Mouse (Mus musculus) midbrain, embryonic 14.5 days (tissue): Measurements from ENCODE around the gene Nceh1. TPM values are rescaled to one million over a fixed set of nuclear protein-coding genes. Genes with fewer than 3 reads are reported as not detected.

ENCODE experiments used
- ATAC-seq: fragments of 200-750 bp; cut with Nextera tagmentation; 2 replicates; pipeline ENCODE4 v1.8.0; 2017; ENCODE audit warnings: moderate number of reproducible peaks, moderate library complexity; ENCODE audit not compliant: low FRiP score, low TSS enrichment
- DNase-seq: peaks from one replicate; pipeline ENCODE4 v3.0.0-alpha.2; 2015
- H3K27ac ChIP-seq: fragments of 300-500 bp; sonication (generic); replicated peaks from 2 replicates; pipeline ENCODE4 v1.5.1; 2014; ENCODE audit warnings: mild to moderate bottlenecking, low read depth, low read length, moderate library complexity
- H3K27me3 ChIP-seq: fragments of 300-500 bp; sonication (generic); 2 replicates; pipeline ENCODE4 v1.6.1; 2014; ENCODE audit warnings: low read length, control low read depth, mixed read lengths; ENCODE audit not compliant: control insufficient read depth, insufficient read depth
- H3K36me3 ChIP-seq: fragments of 300-500 bp; sonication (generic); 2 replicates; pipeline ENCODE4 v1.6.1; 2014; ENCODE audit warnings: low read length, control low read depth; ENCODE audit not compliant: control insufficient read depth, insufficient read depth
- H3K4me1 ChIP-seq: fragments of 300-500 bp; sonication (generic); 2 replicates; pipeline ENCODE4 v1.6.1; 2014; ENCODE audit warnings: mild to moderate bottlenecking, antibody characterized with exemption, low read length, control low read depth; ENCODE audit not compliant: control insufficient read depth, insufficient read depth
- H3K4me2 ChIP-seq: fragments of 300-500 bp; sonication (generic); 2 replicates; pipeline ENCODE4 v1.6.1; 2014; ENCODE audit warnings: mild to moderate bottlenecking, low read length, moderate library complexity
- H3K4me3 ChIP-seq: fragments of 300-500 bp; sonication (generic); replicated peaks from 2 replicates; pipeline ENCODE4 v1.5.1; 2014; ENCODE audit warnings: low read depth, low read length
- H3K9ac ChIP-seq: fragments of 300-500 bp; sonication (generic); replicated peaks from 2 replicates; pipeline ENCODE4 v1.6.1; 2014; ENCODE audit warnings: mild to moderate bottlenecking, low read length, moderate library complexity
- H3K9me3 ChIP-seq: fragments of 300-500 bp; sonication (generic); 2 replicates; pipeline ENCODE4 v1.6.1; 2016; ENCODE audit warnings: low read length, control low read depth, mixed read lengths; ENCODE audit not compliant: control insufficient read depth
- whole genome bisulfite sequencing: fragments of 180-500 bp; shearing (Covaris S2); extraction: QIAGEN DNeasy Blood & Tissue Kit; methylation state at CpG from one replicate; pipeline ENCODE4 v1.1.7; 2014; 5-methylcytosine and 5-hydroxymethylcytosine counted together
- polyA plus RNA-seq: library from polyadenylated mRNA; unstranded; fragments of >200 nt; fragmentation: Nextera tagmentation; extraction: Ambion mirVana; gene quantifications from 2 replicates; pipeline ENCODE4 v1.2.1, GENCODE M21; 2014

The Nceh1 gene
- polyA plus RNA-seq, 1 experiment from 2014 or later: 8.9 TPM

GRCm38 (mm10) chr3:27196529-27196928 is 13.8 kb downstream of the Nceh1 start:
- Histone ChIP-seq H3K9me3 (no peaks in the 10 kb centered on the region), H3K4me1 (no peaks in the 10 kb centered on the region), H3K4me3 (no peak overlapping the region), H3K36me3 (no peaks in the 10 kb centered on the region), H3K9ac (no peak overlapping the region), H3K27ac (no peak overlapping the region), H3K27me3 (no peaks in the 10 kb centered on the region), H3K4me2 (no peak overlapping the region)
- ATAC-seq: no peak
- no peak for DNase-seq
- 91% methylated on average over 1 of the region's 1 CpGs for WGBS

GRCm38 (mm10) chr3:27197816-27198215 is 15.1 kb downstream of the Nceh1 start:
- no peak for DNase-seq
- no peaks in the 10 kb centered on the region for H3K9me3 ChIP-seq
- H3K4me3 ChIP-seq: no peak overlapping the region
- no peaks in the 10 kb centered on the region for H3K36me3 ChIP-seq
- no peak overlapping the region for H3K9ac ChIP-seq
- no peaks in the 10 kb centered on the region for H3K4me1 ChIP-seq
- ATAC-seq: no peak
- WGBS: 82% methylated on average over 5 of the region's 5 CpGs
- H3K4me2 ChIP-seq: no peak overlapping the region
- no peaks in the 10 kb centered on the region for H3K27me3 ChIP-seq
- H3K27ac ChIP-seq: no peak overlapping the region

- DNase-seq: no peak
- Histone ChIP-seq H3K4me2 (no peak overlapping the region), H3K27ac (no peak overlapping the region), H3K4me3 (no peak overlapping the region), H3K9ac (no peak overlapping the region), H3K27me3 (no peaks in the 10 kb centered on the region), H3K4me1 (no peaks in the 10 kb centered on the region), H3K9me3 (no peaks in the 10 kb centered on the region), H3K36me3 (no peaks in the 10 kb centered on the region)
- ATAC-seq: no peak
- 92% methylated on average over 7 of the region's 7 CpGs for WGBS
Measured at GRCm38 (mm10) chr3:27199120-27199519, 16.4 kb downstream of the Nceh1 start.

GRCm38 (mm10) chr3:27201728-27202411 is 19.1 kb downstream of the Nceh1 start:
- Histone ChIP-seq H3K9ac (no peak overlapping the region), H3K4me2 (no peak overlapping the region), H3K27ac (no peak overlapping the region), H3K27me3 (no peaks in the 10 kb centered on the region), H3K36me3 (no peaks in the 10 kb centered on the region), H3K4me1 (no peaks in the 10 kb centered on the region), H3K4me3 (no peak overlapping the region), H3K9me3 (no peaks in the 10 kb centered on the region)
- ATAC-seq (no peak), DNase-seq (no peak)
- WGBS: 91% methylated on average over 5 of the region's 5 CpGs

- 41% methylated on average over 5 of the region's 5 CpGs for WGBS
- no peak overlapping the region for H3K27ac ChIP-seq
- H3K4me1 ChIP-seq: no peaks in the 10 kb centered on the region
- no peaks in the 10 kb centered on the region for H3K36me3 ChIP-seq
- H3K4me2 ChIP-seq: no peak overlapping the region
- no peak overlapping the region for H3K9ac ChIP-seq
- no peak for ATAC-seq
- DNase-seq: no peak
- H3K27me3 ChIP-seq: no peaks in the 10 kb centered on the region
- no peaks in the 10 kb centered on the region for H3K9me3 ChIP-seq
- no peak overlapping the region for H3K4me3 ChIP-seq
Measured at GRCm38 (mm10) chr3:27205068-27205467, 22.3 kb downstream of the Nceh1 start.

- ATAC-seq (no peak), DNase-seq (no peak)
- H3K36me3 ChIP-seq: no peaks in the 10 kb centered on the region
- no peak overlapping the region for H3K9ac ChIP-seq
- no peak overlapping the region for H3K4me3 ChIP-seq
- no peaks in the 10 kb centered on the region for H3K9me3 ChIP-seq
- H3K27ac ChIP-seq: no peak overlapping the region
- WGBS: 84% methylated on average over 9 of the region's 9 CpGs
- H3K4me1 ChIP-seq: no peaks in the 10 kb centered on the region
- no peak overlapping the region for H3K4me2 ChIP-seq
- no peaks in the 10 kb centered on the region for H3K27me3 ChIP-seq
Measured at GRCm38 (mm10) chr3:27205514-27206220, 22.9 kb downstream of the Nceh1 start.

GRCm38 (mm10) chr3:27206221-27206560 is 23.4 kb downstream of the Nceh1 start:
- Histone ChIP-seq H3K4me3 (no peak overlapping the region), H3K27ac (no peak overlapping the region), H3K36me3 (no peaks in the 10 kb centered on the region), H3K9ac (no peak overlapping the region), H3K4me2 (no peak overlapping the region), H3K9me3 (no peaks in the 10 kb centered on the region), H3K4me1 (no peaks in the 10 kb centered on the region), H3K27me3 (no peaks in the 10 kb centered on the region)
- DNase-seq (no peak), ATAC-seq (no peak)
- 88% methylated on average over 4 of the region's 4 CpGs for WGBS

GRCm38 (mm10) chr3:27206577-27206976 is 23.8 kb downstream of the Nceh1 start:
- Histone ChIP-seq H3K27me3 (no peaks in the 10 kb centered on the region), H3K27ac (no peak overlapping the region), H3K4me3 (no peak overlapping the region), H3K4me2 (no peak overlapping the region), H3K4me1 (no peaks in the 10 kb centered on the region), H3K9ac (no peak overlapping the region), H3K9me3 (no peaks in the 10 kb centered on the region), H3K36me3 (no peaks in the 10 kb centered on the region)
- 90% methylated on average over 8 of the region's 8 CpGs for WGBS
- DNase-seq (no peak), ATAC-seq (no peak)

GRCm38 (mm10) chr3:27209707-27210106 is 26.9 kb downstream of the Nceh1 start:
- H3K27me3 ChIP-seq: no peaks in the 10 kb centered on the region
- WGBS: 92% methylated on average over 9 of the region's 9 CpGs
- H3K36me3 ChIP-seq: no peaks in the 10 kb centered on the region
- H3K4me2 ChIP-seq: no peak overlapping the region
- ATAC-seq: no peak
- no peak for DNase-seq
- no peak overlapping the region for H3K4me3 ChIP-seq
- no peaks in the 10 kb centered on the region for H3K9me3 ChIP-seq
- no peak overlapping the region for H3K27ac ChIP-seq
- no peak overlapping the region for H3K9ac ChIP-seq
- no peaks in the 10 kb centered on the region for H3K4me1 ChIP-seq
